Mouse (Mus musculus): ENCODE results near the gene AL732309.1. TPM values are rescaled to one million over a fixed set of nuclear protein-coding genes. Genes with fewer than 3 reads are reported as not detected.
"Not testable (repeated sequence)": the region's sequence is repeated elsewhere in the genome, so short reads cannot be mapped to it uniquely, and the experiment has no call there.

AL732309.1 gene
- polyA plus RNA-seq, 1 experiment from 2014 or later: 10.2 TPM

DNA sequence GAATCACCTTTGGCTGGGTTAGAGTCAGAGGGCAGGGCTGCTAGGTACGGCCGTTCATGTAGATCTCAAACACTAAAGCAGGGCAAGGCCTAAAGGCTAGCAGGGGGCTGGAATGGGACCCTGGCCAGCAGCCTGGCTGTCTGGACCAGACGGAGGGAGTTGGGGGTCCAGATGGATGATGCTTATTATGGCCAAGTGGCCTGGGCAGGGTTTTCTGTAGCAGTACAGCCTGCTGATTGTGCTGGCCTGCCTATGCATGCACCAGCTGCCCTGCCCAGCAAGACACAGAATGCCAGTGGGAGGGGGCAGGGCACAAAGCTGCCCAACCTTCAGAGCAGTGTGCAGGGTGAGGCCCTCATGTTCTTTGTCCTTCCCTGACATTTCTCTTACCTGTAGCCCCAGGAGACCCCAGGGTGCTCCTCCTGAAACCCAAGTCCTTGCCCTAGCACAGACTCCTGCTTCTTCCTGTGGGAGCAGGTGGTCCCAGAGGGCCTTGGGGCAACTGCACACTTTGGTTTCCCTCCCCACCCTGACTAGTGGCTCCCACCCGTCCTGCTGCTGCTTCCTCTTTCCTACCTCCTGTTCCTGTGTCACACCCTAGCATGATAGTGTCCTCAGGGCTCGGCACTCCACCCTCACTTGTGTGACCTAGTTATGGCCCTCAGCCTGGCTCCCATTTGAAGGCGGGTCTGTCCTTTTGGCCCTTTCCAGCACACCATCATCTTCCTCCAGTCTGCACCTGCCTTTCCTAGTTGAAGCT, 19.4 kb upstream of the AL732309.1 start:
- WGBS: 60% methylated on average over 6 of the region's 6 CpGs
- no peak overlapping the region for H3K27ac ChIP-seq
- peaks cover 46% of the 10 kb centered on the region for H3K4me1 ChIP-seq
- no peak for ATAC-seq (ENCODE audit: insufficient number of reproducible peaks, low FRiP score, low TSS enrichment, low read depth)
- 0 out of 2 replicates have a peak overlapping the region, but pooled peaks have one; percentile 2 for H3K9ac ChIP-seq
- peaks cover 20% of the 10 kb centered on the region for H3K27me3 ChIP-seq
- 0 out of 2 replicates have a peak overlapping the region, but pooled peaks have one; percentile 3 for H3K4me2 ChIP-seq
- no peaks in the 10 kb centered on the region for H3K9me3 ChIP-seq
- H3K4me3 ChIP-seq: no peak overlapping the region
- H3K36me3 ChIP-seq: peaks cover 35% of the 10 kb centered on the region

GRCm38 (mm10) chr2:25264851-25265250, 18.2 kb upstream of the AL732309.1 start:
- ATAC-seq (ENCODE audit: insufficient number of reproducible peaks, low FRiP score, low TSS enrichment, low read depth): no peak
- Histone ChIP-seq H3K27ac (no peak overlapping the region), H3K9ac (no peak overlapping the region), H3K27me3 (peaks cover 20% of the 10 kb centered on the region), H3K4me2 (no peak overlapping the region), H3K4me1 (peaks cover 39% of the 10 kb centered on the region), H3K36me3 (peaks cover 23% of the 10 kb centered on the region), H3K9me3 (no peaks in the 10 kb centered on the region), H3K4me3 (no peak overlapping the region)
- 60% methylated on average over 3 of the region's 3 CpGs for WGBS

DNA sequence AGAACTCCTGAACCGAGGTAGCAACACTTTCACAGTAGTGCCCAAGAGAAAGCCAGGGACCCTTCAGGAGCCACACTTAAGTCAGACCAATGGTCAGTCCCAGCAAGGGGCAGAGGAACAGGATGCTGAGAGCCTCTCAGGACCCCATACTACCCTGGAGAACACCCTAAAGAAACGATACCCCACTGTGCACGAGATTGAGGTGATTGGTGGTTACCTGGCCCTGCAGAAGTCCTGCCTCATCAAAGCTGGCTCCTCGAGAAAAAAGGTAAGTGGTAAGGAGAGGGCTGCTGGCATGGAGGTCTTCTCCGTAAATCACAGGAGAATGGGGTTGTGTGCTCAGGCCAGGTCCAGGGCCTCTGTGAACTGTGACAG, 17.6 kb upstream of the AL732309.1 start:
- no peak for ATAC-seq (ENCODE audit: insufficient number of reproducible peaks, low FRiP score, low TSS enrichment, low read depth)
- H3K4me3 ChIP-seq: 0 out of 2 replicates have a peak overlapping the region, but pooled peaks have one; percentile 63
- H3K36me3 ChIP-seq: peaks cover 17% of the 10 kb centered on the region; the same call in 1 of the 2 replicates
- H3K27me3 ChIP-seq: peaks cover 20% of the 10 kb centered on the region
- H3K9ac ChIP-seq: 0 out of 2 replicates have a peak overlapping the region, but pooled peaks have one; percentile 7
- no peak overlapping the region for H3K4me2 ChIP-seq
- WGBS: 73% methylated on average over 5 of the region's 5 CpGs
- H3K9me3 ChIP-seq: no peaks in the 10 kb centered on the region
- H3K4me1 ChIP-seq: peaks cover 39% of the 10 kb centered on the region
- H3K27ac ChIP-seq: no peak overlapping the region

DNA sequence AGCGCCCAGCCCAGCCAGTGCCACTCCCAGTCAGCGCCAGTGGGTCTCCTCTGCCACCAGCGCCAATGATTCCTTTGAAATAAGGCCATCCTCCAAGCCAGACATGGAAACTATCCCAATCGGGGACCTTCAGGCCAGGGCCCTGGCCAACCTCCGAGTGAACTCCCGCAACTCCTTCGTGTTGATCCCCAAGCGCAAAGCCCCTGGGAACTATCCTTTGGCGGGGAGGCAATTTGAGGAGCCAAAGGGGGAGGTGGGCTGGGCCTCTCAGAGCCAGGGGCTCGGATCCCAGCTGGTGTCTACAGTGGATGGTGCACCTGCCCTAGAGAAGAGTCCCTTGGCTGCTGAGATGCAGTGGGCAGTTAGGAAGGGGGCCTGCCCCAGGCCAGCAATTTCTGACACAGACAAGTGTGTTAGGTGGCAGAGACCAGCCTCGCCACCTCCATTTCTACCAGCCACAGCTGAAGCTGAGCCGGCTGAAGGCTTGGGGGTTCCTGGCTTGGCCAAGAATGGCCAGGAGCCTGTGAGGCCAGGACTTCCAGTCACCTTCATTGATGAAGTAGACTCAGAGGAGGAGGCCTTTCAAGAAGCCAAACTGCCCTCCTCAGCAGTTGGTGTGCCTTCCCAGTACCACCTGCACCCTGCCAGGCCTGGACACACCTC, 17.1 kb upstream of the AL732309.1 start:
- peaks cover 20% of the 10 kb centered on the region for H3K27me3 ChIP-seq
- WGBS: 20% methylated on average over 12 of the region's 12 CpGs

GRCm38 (mm10) chr2:25262795-25263622, 16.3 kb upstream of the AL732309.1 start:
- 0 out of 2 replicates have a peak, but pooled peaks cover 5% of the 10 kb centered on the region for H3K36me3 ChIP-seq
- H3K4me2 ChIP-seq: peak overlapping the region; percentile 98
- 0 out of 2 replicates have a peak, but pooled peaks have one; percentile 7 for ATAC-seq (ENCODE audit: insufficient number of reproducible peaks, low FRiP score, low TSS enrichment, low read depth)
- peak overlapping the region; percentile 63 for H3K4me3 ChIP-seq
- H3K9me3 ChIP-seq: no peaks in the 10 kb centered on the region
- peaks cover 20% of the 10 kb centered on the region for H3K27me3 ChIP-seq
- WGBS: under 1% methylated on average over 56 of the region's 82 CpGs
- peaks cover 39% of the 10 kb centered on the region for H3K4me1 ChIP-seq
- H3K27ac ChIP-seq: no peak overlapping the region
- peak overlapping the region; percentile 54 for H3K9ac ChIP-seq

More for the DNA sequence above, 17.1 kb upstream of the AL732309.1 start:
- H3K4me2 ChIP-seq: peak overlapping the region; percentile 98
- peak overlapping the region; percentile 63 for H3K4me3 ChIP-seq
- peaks cover 39% of the 10 kb centered on the region for H3K4me1 ChIP-seq
- H3K9me3 ChIP-seq: no peaks in the 10 kb centered on the region
- ATAC-seq (ENCODE audit: insufficient number of reproducible peaks, low FRiP score, low TSS enrichment, low read depth): no peak
- 0 out of 2 replicates have a peak, but pooled peaks cover 12% of the 10 kb centered on the region for H3K36me3 ChIP-seq
- H3K27ac ChIP-seq: no peak overlapping the region
- H3K9ac ChIP-seq: peak overlapping the region; percentile 54

DNA sequence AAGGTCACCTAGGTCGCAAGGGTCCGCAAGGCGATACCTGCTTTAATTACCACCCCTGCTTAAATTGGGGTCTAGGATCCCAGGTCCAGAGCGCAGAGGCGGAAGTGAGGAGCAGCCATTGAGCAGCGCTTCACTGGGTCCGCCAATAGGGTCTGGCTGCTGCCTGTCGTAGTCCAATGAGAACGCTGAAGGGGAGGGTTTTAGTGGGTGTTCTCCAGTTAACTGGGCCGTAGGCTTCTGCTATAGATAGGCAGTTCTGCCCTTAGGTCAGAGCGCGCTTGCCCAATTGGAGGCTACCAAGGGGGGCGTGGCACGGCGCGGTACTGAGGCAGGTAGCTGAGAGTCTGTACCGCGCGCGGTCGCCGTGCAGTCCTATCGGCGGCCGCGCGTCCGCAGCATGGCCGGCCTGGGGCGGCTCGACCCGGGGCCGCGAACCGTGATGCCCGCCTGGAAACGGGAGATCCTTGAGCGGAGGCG, 15.7 kb upstream of the AL732309.1 start, which contains the start of gene Tprn:
Gene Tprn (plus strand): TSS at position 328 of the 477 bp plus-strand sequence.
- Histone ChIP-seq H3K9me3 (no peaks in the 10 kb centered on the region), H3K27ac (no peak within 1 kb of the TSS; the same call in 1 of the 2 replicates), H3K4me2 (peak within 1 kb of the TSS; percentile 98), H3K4me1 (peaks cover 39% of the 10 kb centered on the region), H3K36me3 (no peaks in the 10 kb centered on the region), H3K4me3 (peak within 1 kb of the TSS; percentile 63), H3K9ac (peak within 1 kb of the TSS; percentile 54), H3K27me3 (peaks cover 20% of the 10 kb centered on the region)
- under 1% methylated on average over 39 of the region's 39 CpGs for WGBS
- ATAC-seq (ENCODE audit: insufficient number of reproducible peaks, low FRiP score, low TSS enrichment, low read depth): peak; percentile 97

- 46% methylated on average over 12 of the region's 12 CpGs for WGBS
- Histone ChIP-seq H3K4me1 (peaks cover 39% of the 10 kb centered on the region), H3K27me3 (peaks cover 20% of the 10 kb centered on the region), H3K4me3 (peak overlapping the region; percentile 63), H3K9me3 (no peaks in the 10 kb centered on the region), H3K36me3 (no peaks in the 10 kb centered on the region), H3K9ac (no peak overlapping the region), H3K4me2 (peak overlapping the region; percentile 98), H3K27ac (no peak overlapping the region; the same call in 1 of the 2 replicates)
- no peak; the same call in 1 of the 2 replicates for ATAC-seq (ENCODE audit: insufficient number of reproducible peaks, low FRiP score, low TSS enrichment, low read depth)
Measured at GRCm38 (mm10) chr2:25261870-25262269, 15.2 kb upstream of the AL732309.1 start.

- Histone ChIP-seq H3K36me3 (no peaks in the 10 kb centered on the region), H3K4me3 (no peak overlapping the region), H3K9ac (no peak overlapping the region), H3K27me3 (peaks cover 9% of the 10 kb centered on the region), H3K9me3 (no peaks in the 10 kb centered on the region), H3K27ac (no peak overlapping the region), H3K4me1 (peaks cover 33% of the 10 kb centered on the region), H3K4me2 (no peak overlapping the region)
- no peak for ATAC-seq (ENCODE audit: insufficient number of reproducible peaks, low FRiP score, low TSS enrichment, low read depth)
- WGBS: 61% methylated on average over 2 of the region's 2 CpGs
Measured at GRCm38 (mm10) chr2:25258887-25259286, 12.2 kb upstream of the AL732309.1 start.

DNA sequence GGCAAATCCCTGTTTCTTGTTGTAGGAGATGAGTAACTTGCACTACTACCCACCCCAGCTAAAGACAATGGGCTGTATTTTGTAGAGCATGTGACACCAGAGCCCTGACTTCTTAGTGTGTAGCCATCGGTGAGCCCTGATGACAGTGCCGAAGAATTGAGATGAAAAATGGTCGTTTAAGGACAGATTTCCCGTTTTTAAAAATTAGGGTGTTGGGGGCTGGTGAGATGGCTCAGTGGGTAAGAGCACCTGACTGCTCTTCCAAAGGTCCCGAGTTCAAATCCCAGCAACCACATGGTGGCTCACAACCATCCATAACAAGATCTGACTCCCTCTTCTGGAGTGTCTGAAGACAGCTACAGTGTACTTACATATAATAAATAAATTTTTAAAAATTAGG, 10.6 kb upstream of the AL732309.1 start:
- H3K27me3 ChIP-seq; ATAC-seq (ENCODE audit: insufficient number of reproducible peaks, low FRiP score, low TSS enrichment, low read depth); H3K27ac ChIP-seq; H3K4me2 ChIP-seq; H3K9ac ChIP-seq; H3K9me3 ChIP-seq; H3K36me3 ChIP-seq; H3K4me3 ChIP-seq: not testable (repeated sequence)
- 84% methylated on average over 5 of the region's 5 CpGs for WGBS
- H3K4me1 ChIP-seq: peaks cover 21% of the 10 kb centered on the region

GRCm38 (mm10) chr2:25256443-25257109, 9.9 kb upstream of the AL732309.1 start:
- H3K27me3 ChIP-seq; H3K27ac ChIP-seq; ATAC-seq (ENCODE audit: insufficient number of reproducible peaks, low FRiP score, low TSS enrichment, low read depth); H3K36me3 ChIP-seq; H3K9me3 ChIP-seq; H3K9ac ChIP-seq: not testable (repeated sequence)
- Histone ChIP-seq H3K4me2 (peak overlapping the region; percentile 86), H3K4me1 (peaks cover 16% of the 10 kb centered on the region), H3K4me3 (peak overlapping the region; percentile 99)
- WGBS: 55% methylated on average over 12 of the region's 12 CpGs
